In the genomic region with DNA sequence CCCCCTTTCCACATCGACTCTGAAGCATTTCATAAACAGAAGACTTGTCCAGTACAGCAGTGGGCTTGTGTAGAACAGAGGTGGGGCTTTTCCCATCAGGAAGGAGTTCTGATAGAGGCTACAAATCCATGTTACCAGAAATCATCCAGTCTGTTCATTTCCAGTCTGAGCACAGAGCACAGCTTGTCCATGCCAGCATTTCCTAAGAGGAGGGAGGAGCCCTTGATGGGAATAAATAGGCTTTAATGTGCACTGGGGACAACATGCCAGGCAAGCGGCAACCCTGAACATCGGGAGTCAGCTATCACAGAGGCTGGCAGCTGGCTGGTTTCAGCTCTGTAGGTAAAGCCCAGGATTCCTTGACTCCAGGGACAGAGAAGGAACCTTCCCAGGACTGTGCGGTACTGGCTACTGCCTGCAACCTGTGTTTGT, we compare ENCODE assay signal across 12 mouse cellular contexts. TPM values are rescaled to one million over a fixed set of nuclear protein-coding genes. Genes with fewer than 3 reads are reported as not detected.
DNase-seq lines count a peak whose midpoint lies in the region; ATAC-seq and TF ChIP-seq lines count a peak whose summit lies in the region.
"Had no signal": no experiment of that assay in that cellular context is flagged by ENCODE, and none has a peak within 500 bp of the region (broad histone marks: within the 10 kb centered on the region; RNA-seq: fewer than 3 reads in every experiment).

A gene (plus strand): TSS at position 276 of the 432 bp plus-strand sequence.

- H3K4me2 ChIP-seq in hindbrain, postnatal 0 days (ENCODE audit: low read depth, low read length) = peak within 1 kb of the TSS; percentile 35; the same call in 1 of the 2 replicates
- H3K4me2 ChIP-seq: midbrain, embryonic 12.5 days had no signal

- TF ChIP-seq CTCF in hindbrain, postnatal 0 days (IDR thresholded peaks at IDR 0.05; ENCODE audit: low read depth) = no peak

- no peak within 1 kb of the TSS for H3K4me3 ChIP-seq in hindbrain, postnatal 0 days (ENCODE audit: low read length)
- H3K4me3 ChIP-seq in hindbrain, embryonic 10.5 days = no peak within 1 kb of the TSS
- H3K4me3 ChIP-seq: erythroblast, embryonic 14.5 days; midbrain, embryonic 12.5 days had no signal

- peak; percentile 84 for ATAC-seq in hindbrain, postnatal 0 days
- ATAC-seq in cerebellum, adult (ENCODE audit: insufficient number of reproducible peaks, low FRiP score, low TSS enrichment) = no peak

- 0 out of 2 replicates have a peak within 1 kb of the TSS, but pooled peaks have one; percentile 24 for H3K9ac ChIP-seq in hindbrain, postnatal 0 days (replicated peaks; ENCODE audit: low read length)
- H3K9ac ChIP-seq: midbrain, embryonic 12.5 days had no signal

- no peaks in the 10 kb centered on the region for H3K27me3 ChIP-seq in hindbrain, postnatal 0 days (ENCODE audit: insufficient read depth, low read length)
- H3K27me3 ChIP-seq in hindbrain, embryonic 10.5 days (ENCODE audit: insufficient read depth, poor library complexity, severe bottlenecking) = no peaks in the 10 kb centered on the region
- H3K27me3 ChIP-seq: midbrain, embryonic 12.5 days had no signal

- H3K9me3 ChIP-seq in hindbrain, postnatal 0 days (ENCODE audit: low read length) = no peaks in the 10 kb centered on the region
- no peaks in the 10 kb centered on the region for H3K9me3 ChIP-seq in hindbrain, embryonic 10.5 days
- H3K9me3 ChIP-seq: midbrain, embryonic 12.5 days had no signal

- H3K4me1 ChIP-seq in hindbrain, postnatal 0 days (ENCODE audit: insufficient read depth, low read length) = no peaks in the 10 kb centered on the region
- H3K4me1 ChIP-seq in hindbrain, embryonic 10.5 days (replicated peaks) = no peaks in the 10 kb centered on the region
- H3K4me1 ChIP-seq: midbrain, embryonic 12.5 days had no signal

- no peaks in the 10 kb centered on the region for H3K36me3 ChIP-seq in hindbrain, postnatal 0 days (ENCODE audit: insufficient read depth, low read length)
- H3K36me3 ChIP-seq in hindbrain, embryonic 10.5 days = no peaks in the 10 kb centered on the region
- H3K36me3 ChIP-seq: midbrain, embryonic 12.5 days had no signal

- no peak for DNase-seq in adrenal gland, adult 2 months
- no peak for DNase-seq in adrenal gland, adult 8-10 months
- peak; percentile 25 for DNase-seq in hindbrain, postnatal 0 days (ENCODE audit: low spot score)
- DNase-seq in hindbrain, embryonic 10.5 days (ENCODE audit: low spot score) = no peak
- DNase-seq in urinary bladder, postnatal 36 days (ENCODE audit: low spot score in 2 of 2) = peak; percentile 17 to 32
- DNase-seq in urinary bladder, postnatal 14 days (ENCODE audit: low spot score) = no peak
- no peak for DNase-seq in kidney, postnatal 10 days
- DNase-seq: cerebellum, adult 11-12 months; thymus, postnatal 4 days had no signal

- H3K27ac ChIP-seq in hindbrain, postnatal 0 days = peak within 1 kb of the TSS; percentile 51; the same call in 1 of the 2 replicates
- no peak within 1 kb of the TSS for H3K27ac ChIP-seq in hindbrain, embryonic 10.5 days
- H3K27ac ChIP-seq: midbrain, embryonic 12.5 days had no signal

- 31% methylated on average over 4 of the region's 4 CpGs for WGBS in hindbrain, postnatal 0 days
- WGBS in hindbrain, embryonic 10.5 days = 68% methylated on average over 4 of the region's 4 CpGs

RNA-seq across cellular contexts. Expression of the gene that starts here (rescaled TPM):
- total RNA-seq in adrenal gland, adult 2 months (2021) = 10 to 100 TPM in 1 of 2 experiments, 1 to 10 TPM in 1; 8.2 to 21.9 TPM
- 14.3 and 14.4 TPM in 2 replicates for polyA plus RNA-seq in adrenal gland, adult 2 months (2012; rRNA removed)
- 10 to 100 TPM in 2 of 4 experiments, 1 to 10 TPM in 2; 6.0 to 42.3 (median 14.6) TPM for total RNA-seq in adrenal gland, adult 8-10 months (2022)
- total RNA-seq in hindbrain, postnatal 0 days (2014; rRNA removed) = 12.1 and 14.8 TPM in 2 replicates
- 6.7 and 8.5 TPM in 2 replicates for polyA plus RNA-seq in hindbrain, postnatal 0 days (2015; fragmentation: Nextera tagmentation; extraction: Ambion mirVana)
- polyA plus RNA-seq in hindbrain, embryonic 10.5 days (2016; fragmentation: Nextera tagmentation; extraction: Ambion mirVana) = not detected in 2 replicates
- polyA plus RNA-seq: erythroblast, embryonic 14.5 days; midbrain, embryonic 12.5 days had no signal

Comparison
In these comparisons a context has a peak if more than half of its experiments do, and no peak if none do; other contexts are left out.
1. DNase-seq: peak in hindbrain, postnatal 0 days (single experiment) and urinary bladder, postnatal 36 days (2 of 2); none in adrenal gland, adult 2 months (single experiment), adrenal gland, adult 8-10 months (single experiment), hindbrain, embryonic 10.5 days (single experiment), urinary bladder, postnatal 14 days (single experiment) and kidney, postnatal 10 days (single experiment).